Mouse (Mus musculus): ENCODE results near the gene Nptn. TPM values are rescaled to one million over a fixed set of nuclear protein-coding genes. Genes with fewer than 3 reads are reported as not detected.

The Nptn gene
- polyA plus RNA-seq (2015; fragmentation: Nextera tagmentation; extraction: Ambion mirVana), result 143 and 150 TPM in 2 replicates

GRCm38 (mm10) chr9:58581958-58582540 is at the start of gene Nptn:
TSS of gene Nptn (plus strand) at chr9:58582240.

GRCm38 (mm10) chr9:58554908-58555684 is 26.9 kb upstream of the Nptn start, which contains the start of gene Cd276:
TSS of gene Cd276 (minus strand) at chr9:58555437.

Other genes starting within 250 kb of the Nptn start
- gene Tbc1d21, start 211.8 kb upstream of the Nptn start, polyA plus RNA-seq (2015; fragmentation: Nextera tagmentation; extraction: Ambion mirVana), result not detected in 2 replicates
- gene Insyn1, start 93.6 kb upstream of the Nptn start, polyA plus RNA-seq (2015; fragmentation: Nextera tagmentation; extraction: Ambion mirVana), result 0.37 and 0.90 TPM in 2 replicates
- 6.8 and 9.1 TPM in 2 replicates for gene Cd276, start 26.8 kb upstream of the Nptn start, polyA plus RNA-seq (2015; fragmentation: Nextera tagmentation; extraction: Ambion mirVana)
- 56.3 and 63.7 TPM in 2 replicates for gene Rec114, start 161.7 kb downstream of the Nptn start, polyA plus RNA-seq (2015; fragmentation: Nextera tagmentation; extraction: Ambion mirVana)
- gene Hcn4, start 241.2 kb downstream of the Nptn start, polyA plus RNA-seq (2015; fragmentation: Nextera tagmentation; extraction: Ambion mirVana), result not detected in 2 replicates